Mouse (Mus musculus) left cerebral cortex, adult 11 months (tissue): ENCODE results near the gene Nln.

Experiments used
- DNase-seq: peaks from one replicate; pipeline ENCODE4 v3.0.0; 2022; ENCODE audit warnings: low spot score

Gene Nln

DNA sequence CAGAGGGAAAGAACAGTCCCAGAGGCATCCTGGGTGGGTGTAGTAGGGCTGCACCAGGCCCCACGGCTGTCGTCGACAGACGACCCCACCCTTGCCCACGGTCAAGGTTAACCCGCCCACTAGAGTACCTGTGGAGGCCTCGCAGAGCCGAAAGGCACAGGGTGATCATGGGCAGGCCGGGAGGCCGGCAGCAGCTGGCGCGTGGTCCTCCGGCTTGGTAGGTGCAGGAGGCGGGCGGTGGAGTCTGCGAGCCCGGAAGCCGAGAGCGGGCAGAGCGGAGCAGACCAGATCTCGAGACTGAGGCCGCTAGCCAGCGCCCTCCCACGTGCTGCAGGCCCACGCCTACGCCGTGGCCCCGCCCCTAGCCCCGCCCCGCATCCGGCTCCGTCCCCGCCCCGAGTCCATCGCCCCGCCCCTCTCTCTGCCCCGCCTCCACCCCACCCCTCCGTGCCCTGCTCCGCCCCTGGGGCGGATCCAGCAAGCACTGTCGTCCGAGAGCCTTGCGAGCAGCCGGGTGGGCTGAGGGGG, at the start of gene Nln, which contains the start of gene Sgtb:
Nln (minus strand) TSS at position 327 of the 528 bp plus-strand sequence.
Sgtb (plus strand) TSS at position 454 of the 528 bp plus-strand sequence.
- peak; percentile 69 for DNase-seq

DNA sequence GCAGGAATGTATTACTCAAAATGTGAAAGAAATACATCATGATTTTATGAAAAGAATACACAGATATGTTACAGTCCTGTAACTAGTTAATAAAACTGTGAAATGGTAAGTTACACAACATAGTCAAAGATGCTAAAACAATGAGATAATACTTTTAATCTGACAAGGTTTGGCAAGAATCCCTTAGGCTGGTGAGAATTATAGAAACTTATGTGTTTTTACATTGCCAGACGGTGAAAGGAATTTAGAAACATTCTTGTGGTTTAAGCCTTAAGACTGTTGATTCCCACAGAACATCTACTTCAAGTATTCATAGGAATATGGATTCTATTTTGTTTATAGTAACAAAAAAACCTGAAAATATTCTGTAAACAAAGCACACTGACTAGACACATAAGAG, 46.3 kb upstream of the Nln start:
- no peak for DNase-seq

DNA sequence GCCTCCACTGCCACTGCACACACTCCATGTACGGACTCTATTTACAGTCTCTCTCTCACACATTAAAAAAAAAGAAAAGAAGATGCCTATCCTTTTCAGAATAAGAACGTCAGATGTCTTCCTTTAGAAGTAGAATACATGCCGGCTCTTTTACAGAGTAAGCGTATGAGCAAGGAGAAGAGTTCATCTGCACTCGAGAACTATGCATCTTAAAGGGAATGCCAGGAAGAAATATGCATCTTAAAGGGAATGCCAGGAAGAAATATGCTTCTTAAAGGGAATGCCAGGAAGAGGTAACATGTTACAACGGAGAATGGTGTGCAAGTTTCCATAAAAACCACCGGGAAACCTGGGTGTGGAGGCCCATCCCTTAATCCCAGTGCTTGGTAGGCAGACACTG, 45.7 kb upstream of the Nln start:
- no peak for DNase-seq

DNA sequence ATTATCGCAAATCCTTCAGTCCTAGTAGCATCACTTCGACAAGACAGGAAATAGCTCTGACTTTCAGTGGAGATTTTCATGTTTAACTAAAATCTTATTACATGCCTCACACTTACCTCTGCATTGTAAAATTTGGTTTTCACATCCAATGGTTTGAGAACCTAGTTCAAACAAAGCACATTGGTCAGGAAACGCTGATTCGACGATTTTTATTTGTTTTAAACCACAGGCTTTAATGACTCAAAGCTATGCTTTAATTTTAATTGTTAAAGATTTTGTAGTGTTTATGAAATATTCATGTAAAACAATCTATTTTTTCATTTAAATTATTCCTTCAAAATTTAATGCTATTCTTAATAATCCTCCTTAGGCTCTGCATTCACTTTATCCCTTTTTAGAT, 44.8 kb upstream of the Nln start:
- DNase-seq = no peak

- no peak for DNase-seq
Measured at GRCm38 (mm10) chr13:104145646-104146045, 36.2 kb upstream of the Nln start.

GRCm38 (mm10) chr13:104144871-104145270, 35.5 kb upstream of the Nln start:
- no peak for DNase-seq

DNA sequence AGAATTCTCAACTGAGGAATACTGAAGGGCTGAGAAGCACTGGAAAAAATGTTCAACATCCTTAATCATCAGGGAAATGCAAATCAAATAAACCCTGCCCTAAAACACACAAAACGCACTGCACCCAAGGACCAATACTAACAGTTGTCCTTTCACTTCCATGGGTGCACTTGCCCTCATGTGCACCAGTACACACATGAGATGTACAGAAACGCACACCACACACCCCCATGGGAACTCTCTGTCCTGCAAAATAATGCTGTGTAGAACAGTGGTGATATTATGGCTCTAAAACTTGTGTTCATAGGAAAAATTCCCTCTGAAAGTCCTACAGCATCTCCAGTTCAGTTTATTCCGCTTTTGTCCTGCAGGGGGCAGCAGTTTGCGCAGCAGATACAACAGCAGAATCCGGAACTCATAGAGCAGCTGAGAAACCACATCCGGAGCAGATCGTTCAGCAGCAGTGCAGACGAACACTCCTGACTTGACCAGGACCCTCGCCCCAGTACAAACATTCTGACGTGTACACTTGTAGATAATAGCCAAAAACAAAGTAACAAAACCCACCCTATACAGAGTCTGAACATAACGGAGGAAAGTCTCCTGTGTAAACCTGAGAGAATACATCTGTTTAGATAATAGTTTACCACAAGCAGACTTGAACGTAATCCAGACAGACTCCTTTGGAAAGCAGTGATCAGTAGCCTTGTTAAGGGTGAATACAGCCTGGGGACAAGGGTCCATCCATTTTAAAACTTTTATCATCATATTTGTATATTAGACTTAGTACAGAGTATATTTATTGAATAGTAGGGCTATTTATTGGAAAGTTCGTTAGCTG, 30.2 kb upstream of the Nln start:
- peak; percentile 76 for DNase-seq

DNA sequence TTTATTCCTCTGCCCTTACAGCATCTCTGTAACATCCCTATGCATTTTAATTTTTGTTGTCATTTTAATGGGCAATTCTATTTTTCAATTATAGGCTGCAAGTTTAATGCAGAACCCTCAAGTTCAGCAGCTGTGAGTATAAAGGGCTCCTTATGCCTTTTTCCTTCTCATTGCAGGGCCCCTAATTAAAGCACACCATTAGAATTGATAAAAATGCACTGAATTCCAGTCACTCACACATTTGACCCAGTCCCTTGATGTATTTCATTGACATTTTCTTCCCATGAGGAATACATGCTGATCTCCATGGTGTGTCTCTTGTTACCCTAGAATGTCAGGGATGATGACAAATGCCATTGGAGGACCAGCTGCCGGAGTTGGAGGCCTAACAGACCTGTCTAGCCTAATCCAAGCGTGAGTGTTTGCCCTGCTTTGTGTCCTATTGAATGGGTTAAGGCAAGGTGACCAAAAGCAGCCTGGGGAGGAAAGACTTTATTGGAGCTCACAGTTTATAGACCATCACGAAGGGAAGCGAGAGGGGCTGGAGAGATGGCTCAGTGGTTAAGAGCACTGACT, 25.2 kb upstream of the Nln start:
- no peak for DNase-seq

GRCm38 (mm10) chr13:104132561-104132960, 23.1 kb upstream of the Nln start:
- no peak for DNase-seq

- DNase-seq = no peak
Measured at GRCm38 (mm10) chr13:104123662-104124381, 14.4 kb upstream of the Nln start.

DNA sequence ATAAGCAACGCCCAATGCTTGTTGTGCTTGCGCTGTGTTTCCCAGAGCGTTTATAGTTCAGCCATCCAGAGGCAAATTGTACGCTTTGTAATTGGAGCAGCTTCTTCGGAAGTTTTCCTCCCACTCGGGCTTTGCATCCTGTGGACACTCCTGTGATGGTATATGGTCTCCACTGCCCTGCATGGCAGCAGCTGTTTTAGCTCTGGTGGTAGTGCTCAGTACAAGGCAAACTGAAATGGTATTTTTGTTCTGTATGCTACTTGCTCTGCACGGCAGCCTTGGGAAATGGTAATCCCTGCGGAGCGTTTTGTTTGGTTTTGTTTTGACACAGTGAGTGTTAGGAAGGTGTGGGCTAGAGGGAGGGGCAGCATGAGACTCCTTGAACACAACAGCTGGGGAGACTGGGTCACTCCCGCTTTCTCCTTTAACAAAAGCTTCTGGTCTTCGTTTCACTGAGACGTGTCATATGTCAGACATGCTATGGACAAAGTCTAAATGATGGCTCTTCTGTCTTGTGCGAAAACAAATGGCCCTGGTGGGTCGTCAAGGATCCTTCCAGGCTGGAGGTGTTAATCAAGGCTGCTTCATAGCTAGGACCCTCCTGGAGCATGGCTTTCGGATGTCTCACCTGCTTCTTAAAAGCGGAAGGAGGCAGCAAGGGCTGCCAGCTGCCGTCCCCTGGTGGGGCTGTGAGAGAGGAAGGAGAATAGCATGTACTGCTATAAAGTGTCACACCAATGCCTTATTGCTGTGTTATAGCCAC, 12.8 kb upstream of the Nln start:
- no peak for DNase-seq

DNA sequence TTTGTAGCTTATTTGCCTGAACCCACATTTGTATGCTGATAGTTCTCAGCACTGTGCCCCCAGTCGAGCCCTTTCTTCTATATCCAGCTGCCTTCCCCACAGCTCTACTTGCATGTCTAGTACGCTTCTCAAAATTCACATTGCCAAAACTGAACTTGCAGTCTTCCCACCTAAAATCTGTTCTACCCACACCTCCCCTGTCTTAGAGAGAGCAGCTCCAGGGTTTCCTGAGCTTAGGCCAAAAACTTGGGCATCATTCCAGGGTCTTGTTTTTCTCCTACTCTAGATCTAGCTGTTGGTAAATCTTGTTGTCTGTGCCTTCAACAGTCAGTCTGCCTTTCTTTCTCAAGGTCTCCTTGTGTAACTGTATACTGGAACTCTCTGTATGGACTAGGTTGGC, 5.4 kb upstream of the Nln start:
- peak; percentile 53 for DNase-seq

- DNase-seq = no peak
Measured at GRCm38 (mm10) chr13:104113782-104114181, 4.4 kb upstream of the Nln start.

GRCm38 (mm10) chr13:104112266-104112900, 3.0 kb upstream of the Nln start:
- DNase-seq = no peak

- DNase-seq = no peak
Measured at GRCm38 (mm10) chr13:104110526-104110925, 1.1 kb upstream of the Nln start.

DNA sequence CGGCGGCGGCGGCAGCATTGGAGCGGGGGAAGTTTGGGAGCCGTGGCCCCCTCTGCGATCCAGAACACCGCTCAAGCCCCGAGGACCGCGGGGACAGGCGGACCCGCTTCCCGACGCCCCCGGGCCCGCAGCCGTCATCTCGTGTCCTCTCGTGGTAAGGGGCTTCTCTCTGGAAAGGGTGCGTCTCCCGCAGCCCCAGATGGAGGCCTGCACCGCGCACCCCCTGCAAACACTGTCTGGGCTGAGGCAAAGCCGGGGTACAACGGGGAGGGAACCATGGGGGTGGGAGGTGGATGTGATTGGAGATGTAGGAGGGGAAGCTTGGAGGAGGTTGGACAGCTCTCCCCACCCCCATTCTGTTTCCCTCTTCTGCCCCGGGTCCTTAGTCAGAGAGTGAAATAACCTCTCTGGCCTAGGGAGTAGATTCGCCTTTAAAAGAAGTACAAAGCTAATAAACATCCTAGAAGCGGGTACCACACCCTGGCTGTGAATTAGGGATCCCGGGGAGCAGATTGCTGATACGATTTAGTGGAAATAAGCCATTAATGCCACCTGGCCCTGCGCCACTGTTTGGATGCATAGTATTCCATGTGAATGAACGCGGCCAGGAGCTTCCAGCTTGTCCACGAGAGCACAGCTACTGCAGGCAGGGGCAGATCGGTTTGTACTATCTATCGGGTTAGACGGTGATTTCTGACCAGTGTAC, 555 bp upstream of the Nln start:
- no peak for DNase-seq

GRCm38 (mm10) chr13:104108651-104109287, 645 bp downstream of the Nln start:
- DNase-seq = no peak

GRCm38 (mm10) chr13:104101606-104102235, 7.7 kb downstream of the Nln start:
- DNase-seq = no peak

DNA sequence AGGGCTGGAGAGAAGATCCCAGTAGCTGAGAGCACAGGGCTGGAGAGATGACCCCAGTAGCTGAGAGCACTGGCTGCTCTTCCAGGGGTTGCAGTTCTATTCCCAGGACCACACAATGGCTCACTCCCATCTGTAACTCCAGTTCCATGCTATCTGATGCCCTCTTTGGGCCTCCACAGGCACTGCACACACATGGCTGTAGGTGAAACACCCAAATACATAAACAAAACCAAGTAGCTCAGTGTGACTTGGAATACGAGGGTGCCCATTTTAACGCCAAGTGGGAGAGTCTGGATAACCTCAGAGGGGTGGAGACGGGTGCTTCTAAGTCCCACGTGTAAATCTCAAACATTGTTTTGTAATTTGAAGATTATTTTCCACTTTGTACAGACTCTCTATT, 9.0 kb downstream of the Nln start:
- no peak for DNase-seq

GRCm38 (mm10) chr13:104097190-104097589, 12.2 kb downstream of the Nln start:
- no peak for DNase-seq
